Mouse (Mus musculus) layer of hippocampus, postnatal 14 days (tissue): ENCODE results near the gene Tmem37. TPM values are rescaled to one million over a fixed set of nuclear protein-coding genes. Genes with fewer than 3 reads are reported as not detected.

ENCODE experiments used
- DNase-seq, 2 experiments: peaks; one replicate each; pipeline ENCODE4 v3.0.0; 2021 to 2022; ENCODE audit warnings: low spot score in 2 of 2, mixed read lengths in 1 of 2
- long read RNA-seq, 2 experiments: library from polyadenylated mRNA; stranded (forward); transcript quantifications; one replicate each; pipeline ENCODE4 v2.0.0; 2021
- total RNA-seq, 2 experiments: library from RNA; stranded (reverse); gene quantifications; 2 replicates each; pipeline ENCODE4 v1.2.3; 2021

The Tmem37 gene
- total RNA-seq: 1 to 10 TPM in 1 of 2 experiments, under 1 TPM in 1; 0.69 to 2.1 TPM
- long read RNA-seq, experiment 1: 0 reads
- long read RNA-seq, experiment 2, partial matches to known transcripts: 0 of 3 reads
- long read RNA-seq, experiment 2, other reads (novel, unspliced or antisense): 0 of 3 reads

- DNase-seq: peak; percentile 25 to 33
These were observed at the start of gene Tmem37 for GRCm38 (mm10) chr1:120073519-120074306. Tmem37 (minus strand) TSS chr1:120074074.

- DNase-seq: no peak
These were observed 48.9 kb upstream of the Tmem37 start for GRCm38 (mm10) chr1:120122634-120123383.

DNA sequence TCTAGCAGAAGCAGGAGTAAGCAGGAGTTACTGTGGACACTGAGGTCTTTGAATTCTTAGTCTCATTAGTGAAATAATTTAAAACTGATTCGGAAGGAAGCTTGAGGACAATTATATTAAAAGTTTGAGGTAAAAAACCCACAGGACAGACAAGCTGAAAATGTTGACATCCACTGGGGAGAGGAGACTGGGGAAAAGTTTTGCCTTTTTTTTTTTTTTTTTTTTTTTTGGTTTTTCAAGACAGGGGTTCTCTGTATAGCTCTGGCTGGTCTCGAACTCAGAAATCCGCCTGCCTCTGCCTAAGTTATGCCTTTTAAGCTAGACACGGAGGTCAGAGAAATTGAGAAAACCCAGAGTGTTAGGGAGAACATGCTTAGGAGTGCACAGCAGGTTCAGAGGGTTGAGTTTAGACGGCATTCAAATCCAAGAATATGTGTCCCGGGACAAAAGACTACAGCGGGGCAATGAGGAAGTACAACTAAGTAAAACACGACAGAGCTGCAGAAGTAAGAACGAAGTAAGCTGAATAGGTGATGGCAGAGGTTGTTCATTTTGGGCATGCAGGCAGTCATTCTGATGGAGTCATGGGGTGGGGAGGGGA, 48.2 kb upstream of the Tmem37 start:
- no peak for DNase-seq

DNA sequence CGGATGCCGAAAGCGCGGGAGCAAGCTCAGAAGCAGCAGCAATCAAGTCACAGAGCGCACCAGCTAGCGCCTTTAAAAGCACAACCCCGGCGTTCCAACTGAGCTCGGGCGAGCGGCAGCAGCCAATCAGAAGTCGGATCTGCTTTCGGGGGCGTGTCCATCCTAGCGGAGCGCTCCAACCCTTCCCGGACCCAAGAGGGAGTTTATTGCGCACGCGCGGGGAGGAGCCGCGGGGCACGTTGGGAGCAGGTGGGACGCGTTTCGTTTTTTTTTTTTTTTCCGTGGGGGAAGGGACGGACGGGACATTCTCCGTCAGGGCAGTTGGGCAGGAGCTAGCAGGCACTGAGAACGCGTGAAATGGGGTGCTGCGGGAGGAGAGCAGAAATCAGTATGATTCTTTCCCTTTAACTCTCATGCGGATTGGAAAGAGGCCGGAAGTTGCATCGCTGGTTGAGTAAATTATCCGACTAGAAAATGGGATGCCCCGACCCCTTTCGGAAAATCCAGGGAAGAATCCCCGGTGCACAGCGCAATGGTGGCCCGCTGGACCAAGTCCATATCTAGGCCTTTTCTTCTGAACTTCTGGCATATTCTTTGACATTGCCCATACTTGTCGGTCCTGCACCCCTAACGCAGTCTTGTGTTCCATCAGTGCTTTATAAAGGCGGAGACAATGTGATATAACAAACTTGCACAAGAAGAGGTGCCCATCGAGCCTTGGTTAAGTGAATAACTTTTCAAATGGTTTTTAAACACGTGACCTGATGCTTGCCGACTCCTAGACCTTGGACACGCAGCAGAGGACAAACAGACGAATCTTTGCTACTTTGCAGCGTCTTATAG, 47.3 kb upstream of the Tmem37 start, which contains the start of the genes Dbi and 3110009E18Rik:
Dbi (minus strand) TSS at position 110 of the 843 bp plus-strand sequence.
3110009E18Rik (plus strand) TSS at position 219 of the 843 bp plus-strand sequence.
- DNase-seq: peak; percentile 95 to 99

GRCm38 (mm10) chr1:120120141-120120968, 46.5 kb upstream of the Tmem37 start:
- peak in 1 of 2 experiments; percentile 39 for DNase-seq

GRCm38 (mm10) chr1:120119389-120119788, 45.5 kb upstream of the Tmem37 start:
- no peak for DNase-seq

- no peak for DNase-seq
These were observed 45.0 kb upstream of the Tmem37 start for GRCm38 (mm10) chr1:120118854-120119253.

DNA sequence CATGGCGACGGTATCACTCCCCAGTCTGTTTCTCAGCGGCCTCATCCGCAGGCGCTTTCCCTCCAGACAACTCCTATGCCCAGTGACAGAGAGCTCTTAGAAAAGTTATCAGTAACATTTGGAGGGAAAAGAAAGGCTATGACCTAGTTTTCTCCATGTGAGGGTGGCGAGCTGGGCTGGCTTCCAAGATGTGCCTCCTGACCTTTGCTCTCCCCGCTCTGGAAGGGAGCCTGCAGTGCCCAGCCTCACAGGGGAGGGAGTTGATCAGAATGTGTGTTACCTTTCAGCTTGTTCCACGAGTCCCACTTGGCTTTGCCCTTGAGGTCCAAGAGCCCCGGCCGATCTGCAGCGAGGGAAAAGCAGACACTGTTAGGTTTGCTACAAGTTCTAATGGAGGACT, 42.2 kb upstream of the Tmem37 start:
- DNase-seq: no peak

DNA sequence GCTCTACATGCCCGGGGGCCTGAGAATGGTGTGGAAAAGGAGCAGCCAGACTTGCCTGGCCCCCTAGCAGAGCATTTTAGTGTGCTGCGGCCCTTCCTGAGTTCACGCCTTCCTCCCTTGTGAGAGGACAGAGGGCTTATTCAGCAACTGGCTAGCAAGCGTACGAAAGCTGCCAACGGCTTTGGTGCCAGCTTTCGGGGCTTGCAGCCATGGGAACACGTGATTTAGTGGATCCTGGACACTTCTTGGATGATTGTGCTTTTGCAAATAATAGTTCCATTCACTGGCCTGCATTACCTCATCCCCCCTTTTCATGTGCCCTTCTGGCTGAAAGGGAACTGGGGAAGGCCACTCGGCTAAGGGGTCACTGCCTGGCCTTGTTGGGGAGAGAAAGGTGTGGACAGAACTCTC, 41.8 kb upstream of the Tmem37 start:
- DNase-seq: peak; percentile 85 to 95

GRCm38 (mm10) chr1:120112251-120113187, 38.6 kb upstream of the Tmem37 start:
- DNase-seq: no peak

GRCm38 (mm10) chr1:120111766-120112165, 37.9 kb upstream of the Tmem37 start:
- DNase-seq: no peak

DNA sequence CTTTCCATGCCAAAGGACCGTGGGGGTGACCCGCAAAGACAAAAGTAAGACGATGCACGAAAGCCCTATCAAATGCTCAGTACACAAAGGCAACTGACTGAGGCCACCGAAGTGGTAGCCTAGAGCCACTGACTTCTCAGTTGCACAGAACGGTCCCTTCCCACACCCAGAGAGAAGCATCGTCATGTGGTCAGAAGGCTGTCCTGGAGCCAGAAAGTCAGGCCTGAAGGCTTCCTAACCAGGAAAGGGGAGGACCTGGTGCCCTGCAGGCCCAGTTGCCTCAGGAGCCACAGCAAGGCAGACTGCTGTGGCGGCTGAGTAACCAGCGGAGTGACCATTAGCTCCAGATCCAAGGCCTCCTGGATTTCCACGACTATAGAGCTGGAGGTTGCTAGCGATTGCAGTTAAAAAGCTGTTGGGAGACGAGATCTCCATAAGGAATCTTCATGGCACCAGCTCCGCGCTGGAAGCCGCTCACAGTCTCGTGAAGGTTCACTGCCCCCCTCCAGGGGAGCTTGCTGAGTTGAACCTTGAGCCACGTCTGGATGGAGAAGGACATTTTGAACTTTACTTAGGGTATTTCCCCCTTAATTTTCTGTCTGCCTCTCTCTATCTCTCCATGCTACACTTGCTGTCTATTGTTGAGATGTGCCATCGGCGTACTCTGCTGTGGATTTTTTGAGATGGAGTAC, 36.0 kb upstream of the Tmem37 start:
- no peak for DNase-seq

DNA sequence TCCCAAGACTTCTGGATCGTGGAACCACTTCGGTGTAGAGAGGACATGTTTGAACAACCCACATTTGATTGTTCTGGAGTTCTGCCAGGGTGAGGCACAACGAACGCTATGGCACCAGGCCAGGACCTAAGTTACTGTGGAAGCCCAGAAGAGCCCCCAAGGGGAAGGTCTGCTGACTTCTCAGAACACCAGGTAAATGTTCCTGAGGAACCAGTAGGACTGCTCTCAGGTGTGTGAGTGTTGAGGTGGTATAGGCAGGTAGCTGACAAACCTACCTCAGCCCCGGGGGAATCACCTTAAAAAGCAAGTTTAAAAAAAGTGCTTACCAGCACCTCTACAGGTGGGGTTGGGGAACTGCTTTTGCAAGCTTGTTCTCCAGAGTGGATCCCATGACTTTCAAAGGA, 31.7 kb upstream of the Tmem37 start:
- DNase-seq: no peak

DNA sequence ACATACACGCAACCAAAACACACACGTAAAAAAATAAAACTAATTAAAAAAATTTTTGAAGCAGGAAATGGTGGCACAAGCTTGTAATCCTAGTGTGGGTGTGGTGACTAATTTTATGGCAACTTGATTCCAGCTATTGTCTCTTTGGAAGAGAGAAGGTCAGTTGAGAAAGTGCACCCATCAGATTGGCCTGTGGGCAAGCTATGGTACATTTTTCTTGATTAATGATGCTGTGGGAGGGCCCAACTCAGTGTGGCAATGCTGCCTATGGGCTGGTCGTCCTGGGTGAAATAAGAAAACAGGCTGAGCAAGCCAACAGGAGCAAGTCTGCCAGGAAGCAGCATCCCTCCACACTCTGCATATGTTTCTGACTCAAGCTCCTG, 27.3 kb upstream of the Tmem37 start:
- DNase-seq: no peak

- DNase-seq: no peak
These were observed 26.8 kb upstream of the Tmem37 start for GRCm38 (mm10) chr1:120100456-120101226.

DNA sequence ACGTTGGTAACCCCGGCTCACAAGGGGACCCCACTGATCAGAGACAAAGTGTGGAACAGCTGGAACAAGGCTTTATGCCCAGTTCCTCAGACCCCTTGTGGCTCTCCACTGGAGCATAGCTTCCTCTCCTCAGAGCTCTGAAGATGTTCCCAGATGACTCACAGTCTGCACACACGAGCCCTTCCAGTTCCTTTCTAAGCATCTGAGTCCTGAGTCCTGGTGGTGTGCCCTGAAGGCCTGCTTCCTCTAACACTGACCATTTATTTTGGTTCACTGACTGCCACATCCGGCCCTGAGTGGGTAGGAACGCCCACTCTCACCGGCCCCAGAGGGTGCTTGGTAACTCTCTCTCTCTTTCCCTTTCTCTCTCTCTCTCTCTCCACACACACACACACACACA, 25.6 kb upstream of the Tmem37 start:
- peak in 1 of 2 experiments; percentile 13 for DNase-seq

- peak; percentile 56 to 74 for DNase-seq
These were observed 24.5 kb upstream of the Tmem37 start for GRCm38 (mm10) chr1:120098327-120098726.
